Mouse (Mus musculus): ENCODE results near the gene Spag9. TPM values are rescaled to one million over a fixed set of nuclear protein-coding genes. Genes with fewer than 3 reads are reported as not detected.
A peak's percentile ranks its signal among the peaks of the same experiment; 100 is the strongest.

Gene Spag9
- total and polyA plus RNA-seq, 2 experiments, result 9.8 to 52.4 TPM

GRCm38 (mm10) chr11:94158521-94158920 is 162.6 kb downstream of the Spag9 start:
- Histone ChIP-seq H3K4me3 (ENCODE audit: insufficient read depth, low read depth, low read length) (peak overlapping the region; percentile 4; the same call in 1 of the 2 replicates), H3K27ac (replicated peaks; ENCODE audit: insufficient read depth, low read depth, low read length) (peak overlapping the region; percentile 86), H3K36me3 (ENCODE audit: control insufficient read depth, insufficient read depth, low read length) (no peaks in the 10 kb centered on the region), H3K79me2 (ENCODE audit: control insufficient read depth, insufficient read depth, low read length) (no peaks in the 10 kb centered on the region), H3K9ac (ENCODE audit: low read depth, low read length) (peak overlapping the region; percentile 63), H3K4me1 (ENCODE audit: control insufficient read depth, insufficient read depth, low read length) (peaks cover 14% of the 10 kb centered on the region; the same call in 1 of the 2 replicates), H3K27me3 (ENCODE audit: control insufficient read depth, insufficient read depth, low read length) (no peaks in the 10 kb centered on the region)
- WGBS, result 16% methylated on average over 14 of the region's 14 CpGs
- no peak for TF ChIP-seq POLR2A (IDR thresholded peaks at IDR 0.05; ENCODE audit: extremely low read depth, insufficient read depth, low read length)
- 0 out of 2 replicates have a peak, but pooled peaks have one; percentile 3 for TF ChIP-seq CTCF (IDR thresholded peaks at IDR 0.05; ENCODE audit: low read depth, low read length)
- DNase-seq (ENCODE audit: extremely low read depth, low read depth, low spot score), result peak; percentile 81

GRCm38 (mm10) chr11:94159066-94159880 is 163.4 kb downstream of the Spag9 start:
- no peaks in the 10 kb centered on the region for H3K36me3 ChIP-seq (ENCODE audit: control insufficient read depth, insufficient read depth, low read length)
- H3K4me1 ChIP-seq (ENCODE audit: control insufficient read depth, insufficient read depth, low read length), result peaks cover 14% of the 10 kb centered on the region; the same call in 1 of the 2 replicates
- peak overlapping the region; percentile 30 for H3K4me3 ChIP-seq (ENCODE audit: insufficient read depth, low read depth, low read length)
- no peaks in the 10 kb centered on the region for H3K79me2 ChIP-seq (ENCODE audit: control insufficient read depth, insufficient read depth, low read length)
- peak overlapping the region; percentile 63 for H3K9ac ChIP-seq (ENCODE audit: low read depth, low read length)
- peak overlapping the region; percentile 86 for H3K27ac ChIP-seq (replicated peaks; ENCODE audit: insufficient read depth, low read depth, low read length)
- WGBS, result 24% methylated on average over 14 of the region's 14 CpGs
- H3K27me3 ChIP-seq (ENCODE audit: control insufficient read depth, insufficient read depth, low read length), result no peaks in the 10 kb centered on the region
- no peak for TF ChIP-seq CTCF (IDR thresholded peaks at IDR 0.05; ENCODE audit: low read depth, low read length)
- TF ChIP-seq POLR2A (IDR thresholded peaks at IDR 0.05; ENCODE audit: extremely low read depth, insufficient read depth, low read length), result 0 out of 2 replicates have a peak, but pooled peaks have one; percentile 53
- peak; percentile 95 for DNase-seq (ENCODE audit: extremely low read depth, low read depth, low spot score)

- peak overlapping the region; percentile 61 for H3K9ac ChIP-seq (ENCODE audit: low read depth, low read length)
- H3K36me3 ChIP-seq (ENCODE audit: control insufficient read depth, insufficient read depth, low read length), result no peaks in the 10 kb centered on the region
- 27% methylated on average over 7 of the region's 7 CpGs for WGBS
- H3K27me3 ChIP-seq (ENCODE audit: control insufficient read depth, insufficient read depth, low read length), result no peaks in the 10 kb centered on the region
- TF ChIP-seq POLR2A (IDR thresholded peaks at IDR 0.05; ENCODE audit: extremely low read depth, insufficient read depth, low read length) (no peak), CTCF (IDR thresholded peaks at IDR 0.05; ENCODE audit: low read depth, low read length) (no peak)
- H3K4me1 ChIP-seq (ENCODE audit: control insufficient read depth, insufficient read depth, low read length), result peaks cover 14% of the 10 kb centered on the region; the same call in 1 of the 2 replicates
- H3K27ac ChIP-seq (replicated peaks; ENCODE audit: insufficient read depth, low read depth, low read length), result peak overlapping the region; percentile 86
- H3K4me3 ChIP-seq (ENCODE audit: insufficient read depth, low read depth, low read length), result peak overlapping the region; percentile 30
- DNase-seq (ENCODE audit: extremely low read depth, low read depth, low spot score), result no peak
- H3K79me2 ChIP-seq (ENCODE audit: control insufficient read depth, insufficient read depth, low read length), result no peaks in the 10 kb centered on the region
Measured at GRCm38 (mm10) chr11:94159911-94160415, 164.1 kb downstream of the Spag9 start.

GRCm38 (mm10) chr11:94160443-94161266 is 164.8 kb downstream of the Spag9 start:
- peak overlapping the region; percentile 90 for H3K27ac ChIP-seq (replicated peaks; ENCODE audit: insufficient read depth, low read depth, low read length)
- no peaks in the 10 kb centered on the region for H3K79me2 ChIP-seq (ENCODE audit: control insufficient read depth, insufficient read depth, low read length)
- H3K4me1 ChIP-seq (ENCODE audit: control insufficient read depth, insufficient read depth, low read length), result peaks cover 18% of the 10 kb centered on the region
- WGBS, result 8% methylated on average over 23 of the region's 23 CpGs
- no peaks in the 10 kb centered on the region for H3K27me3 ChIP-seq (ENCODE audit: control insufficient read depth, insufficient read depth, low read length)
- no peaks in the 10 kb centered on the region for H3K36me3 ChIP-seq (ENCODE audit: control insufficient read depth, insufficient read depth, low read length)
- peak; percentile 99 for DNase-seq (ENCODE audit: extremely low read depth, low read depth, low spot score)
- H3K4me3 ChIP-seq (ENCODE audit: insufficient read depth, low read depth, low read length), result peak overlapping the region; percentile 38
- H3K9ac ChIP-seq (ENCODE audit: low read depth, low read length), result peak overlapping the region; percentile 66
- TF ChIP-seq CTCF (IDR thresholded peaks at IDR 0.05; ENCODE audit: low read depth, low read length) (no peak), POLR2A (IDR thresholded peaks at IDR 0.05; ENCODE audit: extremely low read depth, insufficient read depth, low read length) (peak; percentile 56; the same call in 1 of the 2 replicates)

GRCm38 (mm10) chr11:94161267-94161646 is 165.4 kb downstream of the Spag9 start:
- peak overlapping the region; percentile 66 for H3K9ac ChIP-seq (ENCODE audit: low read depth, low read length)
- peak overlapping the region; percentile 92 for H3K27ac ChIP-seq (replicated peaks; ENCODE audit: insufficient read depth, low read depth, low read length)
- no peaks in the 10 kb centered on the region for H3K27me3 ChIP-seq (ENCODE audit: control insufficient read depth, insufficient read depth, low read length)
- peak; percentile 94 for DNase-seq (ENCODE audit: extremely low read depth, low read depth, low spot score)
- no peaks in the 10 kb centered on the region for H3K79me2 ChIP-seq (ENCODE audit: control insufficient read depth, insufficient read depth, low read length)
- WGBS, result 2% methylated on average over 9 of the region's 9 CpGs
- H3K4me1 ChIP-seq (ENCODE audit: control insufficient read depth, insufficient read depth, low read length), result peaks cover 23% of the 10 kb centered on the region
- peak overlapping the region; percentile 45 for H3K4me3 ChIP-seq (ENCODE audit: insufficient read depth, low read depth, low read length)
- 0 out of 2 replicates have a peak, but pooled peaks have one; percentile 56 for TF ChIP-seq POLR2A (IDR thresholded peaks at IDR 0.05; ENCODE audit: extremely low read depth, insufficient read depth, low read length)
- TF ChIP-seq CTCF (IDR thresholded peaks at IDR 0.05; ENCODE audit: low read depth, low read length), result no peak
- no peaks in the 10 kb centered on the region for H3K36me3 ChIP-seq (ENCODE audit: control insufficient read depth, insufficient read depth, low read length)

Data from liver, adult 2 months (tissue).